Mouse (Mus musculus) naive thymus-derived CD4-positive, alpha-beta T cell, adult 5 months (primary cell): ENCODE results near the gene Gk5. TPM values are rescaled to one million over a fixed set of nuclear protein-coding genes. Genes with fewer than 3 reads are reported as not detected.

Experiments used
- polyA plus RNA-seq: library from polyadenylated mRNA; unstranded; fragments of 100-300 nt; shearing (Covaris generic); gene quantifications from one replicate; pipeline ENCODE4 v1.2.1, GENCODE M21; 2017

Gk5 gene
- 5.4 TPM for polyA plus RNA-seq

DNA sequence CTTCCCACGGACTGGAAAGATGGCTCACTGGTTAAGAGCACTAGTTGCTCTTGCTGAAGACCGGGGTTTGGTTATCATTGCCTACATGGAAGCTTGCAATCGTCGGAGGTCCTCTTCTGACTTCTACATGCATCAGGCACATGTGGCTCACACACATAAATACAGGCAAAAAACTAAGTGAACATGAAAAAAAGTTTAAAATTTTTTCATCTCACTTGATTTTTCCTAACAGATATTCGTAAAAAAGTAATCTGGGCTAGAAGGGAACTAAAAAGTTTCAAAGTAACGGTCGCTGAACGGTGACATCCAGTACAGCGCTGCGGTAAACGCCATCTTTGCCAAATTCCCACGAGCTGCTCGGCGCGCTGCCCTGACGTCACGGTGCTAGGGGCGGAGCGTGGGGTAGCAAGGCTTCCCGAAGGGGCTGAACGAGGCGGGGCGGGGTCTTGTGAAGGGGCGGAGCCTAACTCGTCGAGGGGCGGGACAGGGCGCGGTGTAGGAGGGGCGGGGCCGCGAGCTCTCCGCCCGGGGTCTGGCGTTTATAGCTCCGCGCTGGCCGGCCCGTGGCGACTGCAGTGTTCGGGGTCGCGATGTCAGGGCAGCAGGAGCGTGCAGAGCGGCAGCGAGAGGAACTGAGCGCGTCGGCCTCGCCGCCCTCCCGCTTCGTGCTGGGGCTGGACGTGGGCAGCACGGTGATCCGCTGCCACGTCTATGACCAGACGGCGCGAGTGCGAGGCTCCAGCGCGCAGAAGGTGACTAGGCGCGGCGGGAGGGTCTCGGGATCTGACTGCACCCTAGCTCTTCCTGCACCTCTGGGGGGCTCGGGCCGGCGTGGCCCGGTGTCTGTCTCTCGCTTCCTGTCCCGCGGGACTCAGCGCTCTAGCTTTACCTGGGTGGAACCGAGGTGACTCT lies at the start of gene Gk5:
Gk5 (plus strand) TSS at position 502 of the 912 bp plus-strand sequence.

DNA sequence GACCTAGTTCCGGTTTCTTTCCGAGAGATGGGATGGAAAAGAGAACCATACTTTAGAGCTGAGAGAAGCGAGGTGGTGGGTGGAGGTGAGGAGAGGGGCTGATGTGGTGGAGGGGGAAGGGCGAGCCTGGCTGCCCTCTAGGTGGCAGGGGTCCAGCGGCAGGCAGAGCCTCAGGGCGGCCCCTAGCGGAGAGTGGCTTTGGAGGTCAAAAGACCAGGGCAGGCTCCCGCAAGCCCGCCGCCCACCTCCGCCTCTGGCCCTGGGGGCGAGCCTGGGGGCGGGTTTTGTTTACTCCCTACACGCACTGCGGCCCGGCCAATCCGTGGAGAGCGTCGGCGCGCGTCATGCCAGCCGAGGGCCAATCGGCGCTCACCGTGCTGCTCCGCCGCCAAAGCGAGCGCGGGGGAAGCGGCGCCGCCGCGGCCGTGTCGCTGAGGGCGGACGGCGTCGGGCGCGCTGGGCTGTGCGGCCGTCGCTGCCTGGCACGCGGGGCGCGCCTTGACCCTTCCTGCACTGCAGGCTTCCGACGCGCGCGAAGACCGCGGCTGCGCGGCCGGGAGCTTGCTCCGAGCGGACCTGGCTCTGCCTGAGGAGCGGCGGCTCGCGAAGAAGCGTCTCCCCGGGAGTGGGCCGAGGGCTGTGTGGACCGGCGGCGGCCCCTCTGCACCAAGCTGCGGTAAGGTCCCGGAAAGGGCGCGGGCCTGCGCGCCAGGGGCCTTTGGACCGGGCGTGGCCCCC lies 76.9 kb downstream of the Gk5 start, which contains the start of gene Tfdp2:
Tfdp2 (plus strand) TSS at position 391 of the 738 bp plus-strand sequence.

Other genes starting within 250 kb of the Gk5 start
- 51.6 TPM for gene Xrn1, start 164.6 kb upstream of the Gk5 start, polyA plus RNA-seq
- gene Tfdp2, start 76.9 kb downstream of the Gk5 start, polyA plus RNA-seq = 31.2 TPM
- 1,121 TPM for gene Atp1b3, start 245.1 kb downstream of the Gk5 start, polyA plus RNA-seq